Mouse (Mus musculus) fibroblast of lung, adult 2 months (primary cell): ENCODE data around the gene Parp9.
"Not testable (repeated sequence)": the region's sequence is repeated elsewhere in the genome, so short reads cannot be mapped to it uniquely, and the experiment has no call there.

Experiments used
- DNase-seq: peaks from one replicate; pipeline ENCODE4 v3.0.0-alpha.2; 2011; ENCODE audit warnings: low read depth

Gene Parp9

DNA sequence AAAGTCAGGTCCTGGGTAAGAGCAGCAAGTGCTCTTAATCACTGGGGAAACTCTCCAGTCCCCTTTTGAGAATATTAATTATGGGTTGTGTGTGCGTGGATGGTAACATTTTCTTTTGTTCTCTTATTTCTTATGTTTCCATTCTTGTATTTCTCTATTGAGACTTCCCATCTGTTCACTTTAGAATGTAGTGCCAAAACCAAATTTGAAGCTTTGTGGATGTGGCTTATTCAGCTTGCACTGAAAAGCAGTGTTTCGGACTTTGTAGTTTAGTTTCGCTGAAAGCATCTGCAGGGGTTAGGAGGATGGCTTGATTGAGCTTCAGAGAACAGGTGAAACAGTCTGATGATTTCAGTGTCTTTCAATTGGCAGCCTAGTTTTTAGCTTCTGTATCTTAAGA, 55.0 kb downstream of the Parp9 start:
- DNase-seq: no peak

DNA sequence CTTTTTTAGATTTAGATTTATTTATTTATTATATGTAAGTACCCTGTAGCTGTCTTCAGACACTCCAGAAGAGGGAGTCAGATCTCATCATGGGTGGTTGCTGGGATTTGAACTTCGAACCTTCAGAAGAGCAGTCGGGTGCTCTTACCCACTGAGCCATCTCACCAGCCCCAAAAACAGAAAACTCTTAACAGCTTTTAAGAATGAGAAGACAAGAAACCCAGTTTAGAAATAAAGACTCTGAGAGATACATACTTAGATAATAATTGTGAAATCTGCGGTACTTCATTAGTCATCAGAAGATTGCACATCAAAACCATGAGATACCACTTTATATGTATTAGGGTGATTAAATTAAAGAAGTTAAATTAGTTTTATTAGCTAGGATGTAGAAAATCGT, 60.6 kb downstream of the Parp9 start:
- not testable (repeated sequence) for DNase-seq

DNA sequence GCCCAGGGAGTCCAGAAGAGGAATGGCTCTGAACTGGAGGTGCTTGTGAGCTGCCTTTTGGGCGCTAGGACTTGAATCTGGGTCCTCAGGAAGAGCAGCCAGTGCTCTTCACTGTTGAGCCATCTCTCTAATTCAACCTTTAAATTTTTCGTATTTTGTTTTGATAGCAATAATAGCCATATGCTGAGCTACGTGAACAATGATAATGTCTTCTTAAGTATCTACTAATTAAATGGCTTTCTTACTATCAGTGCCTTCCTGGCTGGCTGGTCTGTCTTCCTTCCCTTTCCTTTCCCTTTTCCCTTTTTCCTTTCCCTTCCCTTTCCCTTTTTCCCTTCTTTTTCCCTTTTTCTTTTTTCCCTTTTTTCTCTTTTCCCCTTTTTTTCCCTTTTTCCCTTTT, 70.1 kb downstream of the Parp9 start:
- no peak for DNase-seq

DNA sequence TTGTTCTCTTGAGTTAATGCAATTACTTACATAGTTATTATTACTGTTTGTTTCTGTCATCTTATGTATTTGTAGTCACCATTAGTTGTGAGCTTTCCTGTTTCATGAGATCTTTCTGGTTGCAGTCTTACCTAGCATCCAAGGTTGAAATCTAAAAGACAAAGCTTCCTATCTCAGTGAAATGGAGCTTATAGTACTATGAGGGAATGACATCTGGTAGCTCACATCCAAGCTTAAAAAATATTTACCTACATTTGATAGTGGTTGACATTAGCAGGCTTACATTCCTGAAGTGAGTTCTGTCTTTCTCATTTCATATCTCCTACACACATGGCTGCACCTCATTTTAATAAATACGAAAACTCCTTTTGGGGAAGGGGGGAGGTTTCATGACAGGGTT, 78.1 kb downstream of the Parp9 start:
- DNase-seq: no peak
